Mouse (Mus musculus) c-Kit-positive CD71-positive TER-119-negative erythroid progenitor cells, embryonic 14.5 days (primary cell): ENCODE results near the gene Rasa2.
"Not testable (repeated sequence)": the region's sequence is repeated elsewhere in the genome, so short reads cannot be mapped to it uniquely, and the experiment has no call there.

Experiments used
- DNase-seq: peaks from one replicate; pipeline ENCODE4 v3.0.0-alpha.2; 2013; ENCODE audit warnings: low read depth

Gene Rasa2

GRCm38 (mm10) chr9:96631389-96632072 is at the start of gene Rasa2:
Rasa2 (minus strand) TSS chr9:96631617.
- peak; percentile 79 for DNase-seq

GRCm38 (mm10) chr9:96678611-96679010 is 47.2 kb upstream of the Rasa2 start:
- DNase-seq: no peak

GRCm38 (mm10) chr9:96677711-96678110 is 46.3 kb upstream of the Rasa2 start:
- not testable (repeated sequence) for DNase-seq

- no peak for DNase-seq
Observed at GRCm38 (mm10) chr9:96676671-96677070, 45.3 kb upstream of the Rasa2 start.

- no peak for DNase-seq
Observed at GRCm38 (mm10) chr9:96675763-96676640, 44.6 kb upstream of the Rasa2 start.

GRCm38 (mm10) chr9:96675071-96675762 is 43.8 kb upstream of the Rasa2 start:
- DNase-seq: peak; percentile 44

- no peak for DNase-seq
Observed at GRCm38 (mm10) chr9:96674301-96674700, 42.9 kb upstream of the Rasa2 start.

GRCm38 (mm10) chr9:96672466-96672865 is 41.0 kb upstream of the Rasa2 start:
- DNase-seq: no peak

- DNase-seq: no peak
Observed at GRCm38 (mm10) chr9:96671249-96671648, 39.8 kb upstream of the Rasa2 start.

GRCm38 (mm10) chr9:96669877-96670276 is 38.5 kb upstream of the Rasa2 start:
- DNase-seq: peak; percentile 92

- DNase-seq: peak; percentile 14
Observed at GRCm38 (mm10) chr9:96668628-96669027, 37.2 kb upstream of the Rasa2 start.

GRCm38 (mm10) chr9:96660510-96661244 is 29.3 kb upstream of the Rasa2 start:
- DNase-seq: no peak

- no peak for DNase-seq
Observed at GRCm38 (mm10) chr9:96659801-96660200, 28.4 kb upstream of the Rasa2 start.

- DNase-seq: no peak
Observed at GRCm38 (mm10) chr9:96653538-96653937, 22.1 kb upstream of the Rasa2 start.

GRCm38 (mm10) chr9:96652763-96653162 is 21.3 kb upstream of the Rasa2 start:
- no peak for DNase-seq

GRCm38 (mm10) chr9:96650807-96651206 is 19.4 kb upstream of the Rasa2 start:
- DNase-seq: no peak

GRCm38 (mm10) chr9:96649924-96650323 is 18.5 kb upstream of the Rasa2 start:
- DNase-seq: no peak

- no peak for DNase-seq
Observed at GRCm38 (mm10) chr9:96649362-96649761, 17.9 kb upstream of the Rasa2 start.

GRCm38 (mm10) chr9:96646668-96647295 is 15.4 kb upstream of the Rasa2 start:
- DNase-seq: no peak

GRCm38 (mm10) chr9:96644840-96645239 is 13.4 kb upstream of the Rasa2 start:
- no peak for DNase-seq

- DNase-seq: not testable (repeated sequence)
Observed at GRCm38 (mm10) chr9:96644002-96644401, 12.6 kb upstream of the Rasa2 start.
